Mouse (Mus musculus) hindbrain, embryonic 11.5 days (tissue): ENCODE measurements around the gene Pold2. TPM values are rescaled to one million over a fixed set of nuclear protein-coding genes. Genes with fewer than 3 reads are reported as not detected.

Experiments
- ATAC-seq: fragments of 200-750 bp; cut with Nextera tagmentation; 2 replicates; pipeline ENCODE4 v1.8.0; 2017; ENCODE audit warnings: mild to moderate bottlenecking, moderate TSS enrichment, moderate library complexity; ENCODE audit not compliant: low FRiP score
- DNase-seq: peaks from one replicate; pipeline ENCODE4 v3.0.0-alpha.2; 2015; ENCODE audit warnings: low spot score
- H3K27ac ChIP-seq: fragments of 300-500 bp; sonication (generic); 2 replicates; pipeline ENCODE4 v1.5.1; 2014; ENCODE audit warnings: mild to moderate bottlenecking, low read depth, low read length
- H3K27me3 ChIP-seq: fragments of 300-500 bp; sonication (generic); 2 replicates; pipeline ENCODE4 v1.6.1; 2014; ENCODE audit warnings: mild to moderate bottlenecking, low read length, moderate library complexity, mixed read lengths; ENCODE audit not compliant: control insufficient read depth, insufficient read depth
- H3K36me3 ChIP-seq: fragments of 300-500 bp; sonication (generic); 2 replicates; pipeline ENCODE4 v1.6.1; 2014; ENCODE audit warnings: mild to moderate bottlenecking, low read length, moderate library complexity, mixed read lengths; ENCODE audit not compliant: control insufficient read depth, insufficient read depth
- H3K4me1 ChIP-seq: fragments of 300-500 bp; sonication (generic); replicated peaks from 2 replicates; pipeline ENCODE4 v1.6.1; 2014; ENCODE audit warnings: low read length, mixed read lengths; ENCODE audit not compliant: control insufficient read depth, insufficient read depth
- H3K4me2 ChIP-seq: fragments of 300-500 bp; sonication (generic); replicated peaks from 2 replicates; pipeline ENCODE4 v1.6.1; 2014; ENCODE audit warnings: mild to moderate bottlenecking, low read depth, low read length
- H3K4me3 ChIP-seq: fragments of 300-500 bp; sonication (generic); 2 replicates; pipeline ENCODE4 v1.5.1; 2014; ENCODE audit warnings: low read depth, low read length
- H3K9ac ChIP-seq: fragments of 300-500 bp; sonication (generic); 2 replicates; pipeline ENCODE4 v1.6.1; 2014; ENCODE audit warnings: low read depth, low read length
- H3K9me3 ChIP-seq: fragments of 300-500 bp; sonication (generic); 2 replicates; pipeline ENCODE4 v1.6.1; 2016; ENCODE audit warnings: low read length; ENCODE audit not compliant: control insufficient read depth
- whole genome bisulfite sequencing: fragments of 180-500 bp; shearing (Covaris S2); extraction: QIAGEN DNeasy Blood & Tissue Kit; methylation state at CpG from one replicate; pipeline ENCODE4 v1.1.7; 2014; 5-methylcytosine and 5-hydroxymethylcytosine counted together
- polyA plus RNA-seq: library from polyadenylated mRNA; unstranded; fragments of >200 nt; fragmentation: Nextera tagmentation; extraction: Ambion mirVana; gene quantifications from 2 replicates; pipeline ENCODE4 v1.2.1, GENCODE M21; 2014

Pold2 gene
- polyA plus RNA-seq, 1 experiment from 2014 or later: 78.4 TPM

GRCm38 (mm10) chr11:5860639-5861038, 17.5 kb downstream of the Pold2 start:
- DNase-seq (no peak), ATAC-seq (no peak)
- Histone ChIP-seq H3K4me3 (no peak overlapping the region), H3K4me1 (peaks cover 7% of the 10 kb centered on the region), H3K36me3 (no peaks in the 10 kb centered on the region), H3K9me3 (no peaks in the 10 kb centered on the region), H3K27ac (no peak overlapping the region), H3K27me3 (peaks cover 23% of the 10 kb centered on the region), H3K4me2 (no peak overlapping the region), H3K9ac (no peak overlapping the region)
- WGBS: 63% methylated on average over 6 of the region's 6 CpGs

GRCm38 (mm10) chr11:5859883-5860550, 18.1 kb downstream of the Pold2 start:
- WGBS: 83% methylated on average over 13 of the region's 13 CpGs
- H3K4me2 ChIP-seq: no peak overlapping the region
- H3K27ac ChIP-seq: no peak overlapping the region
- H3K9ac ChIP-seq: no peak overlapping the region
- no peak overlapping the region for H3K4me3 ChIP-seq
- ATAC-seq (no peak), DNase-seq (no peak)
- peaks cover 7% of the 10 kb centered on the region for H3K4me1 ChIP-seq
- H3K36me3 ChIP-seq: no peaks in the 10 kb centered on the region
- no peaks in the 10 kb centered on the region for H3K9me3 ChIP-seq
- peaks cover 23% of the 10 kb centered on the region for H3K27me3 ChIP-seq

- Histone ChIP-seq H3K4me1 (peaks cover 7% of the 10 kb centered on the region), H3K4me2 (no peak overlapping the region), H3K27me3 (peaks cover 23% of the 10 kb centered on the region), H3K9me3 (no peaks in the 10 kb centered on the region), H3K9ac (no peak overlapping the region), H3K27ac (no peak overlapping the region), H3K36me3 (no peaks in the 10 kb centered on the region), H3K4me3 (no peak overlapping the region)
- ATAC-seq (no peak), DNase-seq (no peak)
- WGBS: 73% methylated on average over 1 of the region's 1 CpGs
Observed at GRCm38 (mm10) chr11:5858723-5859122, 19.4 kb downstream of the Pold2 start.

- Histone ChIP-seq H3K4me3 (no peak overlapping the region), H3K4me2 (no peak overlapping the region), H3K9ac (no peak overlapping the region), H3K27ac (no peak overlapping the region), H3K36me3 (no peaks in the 10 kb centered on the region), H3K27me3 (peaks cover 8% of the 10 kb centered on the region), H3K4me1 (no peaks in the 10 kb centered on the region; the same call in 1 of the 2 replicates), H3K9me3 (no peaks in the 10 kb centered on the region)
- WGBS: 74% methylated on average over 8 of the region's 8 CpGs
- ATAC-seq (no peak), DNase-seq (no peak)
Observed at GRCm38 (mm10) chr11:5856479-5857130, 21.5 kb downstream of the Pold2 start.

GRCm38 (mm10) chr11:5855902-5856301, 22.2 kb downstream of the Pold2 start:
- Histone ChIP-seq H3K9me3 (no peaks in the 10 kb centered on the region), H3K36me3 (no peaks in the 10 kb centered on the region), H3K27me3 (peaks cover 1% of the 10 kb centered on the region; the same call in 1 of the 2 replicates), H3K4me2 (no peak overlapping the region), H3K4me3 (no peak overlapping the region), H3K4me1 (no peaks in the 10 kb centered on the region), H3K9ac (no peak overlapping the region), H3K27ac (peak overlapping the region; percentile 17; the same call in 1 of the 2 replicates)
- 33% methylated on average over 7 of the region's 7 CpGs for WGBS
- DNase-seq (no peak), ATAC-seq (no peak)

GRCm38 (mm10) chr11:5855481-5855880, 22.6 kb downstream of the Pold2 start:
- Histone ChIP-seq H3K9ac (no peak overlapping the region), H3K4me2 (no peak overlapping the region), H3K27me3 (no peaks in the 10 kb centered on the region), H3K27ac (peak overlapping the region; percentile 17; the same call in 1 of the 2 replicates), H3K4me1 (no peaks in the 10 kb centered on the region), H3K9me3 (no peaks in the 10 kb centered on the region), H3K36me3 (no peaks in the 10 kb centered on the region), H3K4me3 (no peak overlapping the region)
- no peak for ATAC-seq
- DNase-seq: no peak

- H3K27me3 ChIP-seq: no peaks in the 10 kb centered on the region
- ATAC-seq (no peak), DNase-seq (no peak)
- no peak overlapping the region for H3K4me2 ChIP-seq
- H3K36me3 ChIP-seq: no peaks in the 10 kb centered on the region
- 70% methylated on average over 1 of the region's 1 CpGs for WGBS
- no peak overlapping the region for H3K27ac ChIP-seq
- H3K4me1 ChIP-seq: no peaks in the 10 kb centered on the region
- no peak overlapping the region for H3K9ac ChIP-seq
- H3K4me3 ChIP-seq: no peak overlapping the region
- no peaks in the 10 kb centered on the region for H3K9me3 ChIP-seq
Observed at GRCm38 (mm10) chr11:5852314-5852713, 25.8 kb downstream of the Pold2 start.

GRCm38 (mm10) chr11:5851021-5851736, 26.9 kb downstream of the Pold2 start:
- Histone ChIP-seq H3K27me3 (no peaks in the 10 kb centered on the region), H3K4me1 (no peaks in the 10 kb centered on the region), H3K9ac (no peak overlapping the region), H3K36me3 (no peaks in the 10 kb centered on the region), H3K4me2 (no peak overlapping the region), H3K9me3 (no peaks in the 10 kb centered on the region), H3K27ac (no peak overlapping the region), H3K4me3 (no peak overlapping the region)
- DNase-seq (no peak), ATAC-seq (no peak)
- 55% methylated on average over 4 of the region's 4 CpGs for WGBS
